Mouse (Mus musculus) kidney, postnatal 10 days (tissue): ENCODE measurements around the gene Thy1.

ENCODE experiments used
- DNase-seq: peaks from one replicate; pipeline ENCODE4 v3.0.0; 2021; ENCODE audit warnings: mixed read lengths

Thy1 gene

GRCm38 (mm10) chr9:44037106-44037505 lies 6.1 kb upstream of the Thy1 start:
- DNase-seq: no peak

DNA sequence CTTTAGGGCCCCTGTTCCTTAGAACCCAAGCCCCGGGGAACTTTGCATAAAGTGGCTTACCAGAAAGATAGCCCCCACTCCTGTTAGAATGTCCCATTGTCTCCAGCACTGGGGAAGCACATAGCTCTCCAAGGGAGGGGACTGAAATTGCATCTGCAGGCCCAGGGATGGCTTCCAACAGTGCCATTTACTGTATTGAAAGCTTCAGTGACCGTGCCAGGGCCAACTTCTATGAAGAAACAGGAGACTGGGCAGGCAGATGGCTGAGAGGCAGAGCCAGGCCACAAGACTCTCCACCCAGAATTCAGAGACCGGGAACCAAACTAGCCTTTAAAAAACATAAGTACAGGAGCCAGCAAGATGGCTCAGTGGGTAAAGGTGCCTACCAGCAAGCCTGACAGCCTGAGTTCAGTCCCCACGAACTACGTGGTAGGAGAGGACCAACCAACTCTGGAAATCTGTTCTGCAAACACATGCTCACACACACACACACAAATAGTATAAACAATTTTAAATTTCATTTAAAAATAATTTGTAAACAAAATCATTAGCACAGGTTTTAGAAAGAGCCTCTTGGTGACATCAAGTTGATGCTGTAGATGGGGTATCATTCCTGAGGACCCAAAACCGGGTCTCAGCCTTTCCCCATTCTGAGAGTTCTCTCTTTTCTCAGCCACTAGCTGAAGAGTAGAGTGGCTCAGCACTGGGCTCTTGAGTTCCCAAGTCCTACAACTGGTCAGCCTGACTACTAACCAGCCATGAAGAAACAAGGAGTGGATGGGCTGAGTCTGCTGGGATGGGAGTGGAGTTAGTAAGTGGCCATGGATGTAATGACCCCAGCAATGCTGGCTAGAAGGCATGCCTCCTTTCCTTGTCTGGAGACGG lies 1.4 kb upstream of the Thy1 start:
- DNase-seq: no peak

DNA sequence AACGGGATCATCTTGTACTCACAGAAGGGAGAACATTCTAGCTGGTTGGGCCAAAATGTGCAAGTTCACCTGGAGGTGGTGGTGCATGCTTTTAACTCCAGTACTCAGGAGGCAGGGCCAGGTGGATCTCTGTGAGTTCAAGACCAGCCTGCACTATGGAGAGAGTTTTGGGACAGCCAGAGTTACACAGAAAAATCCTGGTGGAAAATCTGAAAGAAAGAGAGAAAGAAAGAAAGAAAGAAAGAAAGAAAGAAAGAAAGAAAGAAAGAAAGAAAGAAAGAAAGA lies 846 bp upstream of the Thy1 start:
- no peak for DNase-seq

- DNase-seq: peak; percentile 51
Measured at GRCm38 (mm10) chr9:44043708-44044425, 683 bp downstream of the Thy1 start.

DNA sequence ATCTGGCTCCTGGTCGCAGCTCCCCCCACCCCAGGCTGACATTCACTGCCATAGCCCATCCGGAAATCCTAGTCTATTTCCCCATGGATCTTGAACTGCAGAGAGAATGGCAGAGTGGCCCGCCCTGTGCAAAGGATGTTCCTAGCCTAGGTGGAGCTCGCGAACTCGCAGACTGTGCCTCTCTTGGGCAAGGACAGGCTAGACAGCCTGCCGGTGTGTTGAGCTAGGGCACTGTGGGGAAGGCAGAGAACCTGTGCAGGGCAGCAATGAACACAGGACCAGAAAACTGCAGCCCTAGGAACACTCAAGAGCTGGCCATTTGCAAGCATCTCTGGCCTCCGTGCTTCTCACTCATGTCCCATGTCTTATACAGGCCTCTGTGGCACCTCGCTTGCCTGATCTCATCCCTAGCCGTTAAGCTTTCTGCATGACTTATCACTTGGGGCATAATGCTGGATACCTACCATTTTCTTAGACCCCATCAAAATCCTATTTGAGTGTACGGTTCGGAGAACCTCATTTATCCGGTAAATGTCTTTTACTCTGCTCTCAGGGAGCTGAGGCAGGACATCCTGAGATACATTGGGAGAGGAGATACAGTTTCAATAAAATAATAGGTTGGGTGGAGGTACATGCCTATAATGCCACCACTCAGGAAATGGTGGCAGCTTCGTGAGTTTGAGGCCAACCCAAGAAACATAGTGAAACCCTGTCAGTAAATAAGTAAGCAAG lies 1.4 kb downstream of the Thy1 start:
- no peak for DNase-seq

- DNase-seq: no peak
Measured at GRCm38 (mm10) chr9:44045158-44045883, 2.1 kb downstream of the Thy1 start.

- no peak for DNase-seq
Measured at GRCm38 (mm10) chr9:44045884-44046272, 2.7 kb downstream of the Thy1 start.

DNA sequence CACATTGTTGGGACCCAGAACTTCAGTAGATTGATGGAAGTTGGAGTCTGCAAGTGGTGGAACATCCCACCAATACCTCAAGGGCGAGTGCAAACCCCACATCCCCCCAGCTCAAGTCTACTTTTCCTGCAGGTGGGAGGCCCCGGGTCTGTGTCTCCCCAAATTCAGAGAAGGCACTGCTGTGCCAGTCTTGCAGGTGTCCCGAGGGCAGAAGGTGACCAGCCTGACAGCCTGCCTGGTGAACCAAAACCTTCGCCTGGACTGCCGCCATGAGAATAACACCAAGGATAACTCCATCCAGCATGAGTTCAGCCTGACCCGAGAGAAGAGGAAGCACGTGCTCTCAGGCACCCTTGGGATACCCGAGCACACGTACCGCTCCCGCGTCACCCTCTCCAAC lies 3.2 kb downstream of the Thy1 start:
- DNase-seq: no peak

- DNase-seq: no peak
Measured at GRCm38 (mm10) chr9:44047071-44047470, 3.9 kb downstream of the Thy1 start.

- no peak for DNase-seq
Measured at GRCm38 (mm10) chr9:44047571-44048490, 4.6 kb downstream of the Thy1 start.

GRCm38 (mm10) chr9:44048541-44049380 lies 5.6 kb downstream of the Thy1 start:
- no peak for DNase-seq

- DNase-seq: no peak
Measured at GRCm38 (mm10) chr9:44049381-44050165, 6.4 kb downstream of the Thy1 start.

DNA sequence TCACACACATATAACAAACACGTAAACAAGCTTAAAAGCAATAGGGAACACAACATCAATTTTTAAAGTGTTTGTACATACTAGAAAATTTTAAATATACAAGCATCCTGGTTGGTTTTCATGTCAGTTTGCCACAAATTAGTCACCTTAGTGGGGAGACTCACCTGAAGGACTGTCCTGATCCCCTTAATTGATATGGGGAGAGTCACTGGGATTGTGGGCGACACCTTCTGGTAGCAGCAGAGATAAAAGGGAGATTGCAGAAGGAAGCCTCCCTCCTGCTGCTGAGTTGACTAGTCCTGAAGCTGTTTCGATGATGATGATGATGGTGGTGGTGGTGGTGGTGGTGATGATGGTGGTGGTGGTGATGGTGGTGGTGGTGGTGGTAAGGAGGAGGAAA lies 9.7 kb downstream of the Thy1 start:
- no peak for DNase-seq

DNA sequence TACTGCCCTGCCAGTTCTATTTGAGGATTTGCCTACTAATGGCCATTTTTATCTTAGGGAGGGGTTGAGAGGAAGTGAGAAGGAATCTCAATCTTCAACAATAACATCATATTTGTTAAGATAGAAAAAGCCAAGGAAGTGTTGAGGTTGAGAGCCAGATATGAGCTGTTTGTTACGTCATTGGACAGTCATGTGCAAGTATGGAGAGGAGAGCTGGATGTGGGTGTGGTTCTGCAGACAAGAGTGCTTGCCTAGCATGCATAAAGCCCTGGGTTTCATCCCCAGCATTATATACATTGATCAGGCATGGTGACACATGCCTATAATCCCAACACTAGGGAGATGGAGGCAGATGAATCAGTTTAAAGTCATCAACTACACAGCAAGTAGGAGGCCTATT lies 10.8 kb downstream of the Thy1 start:
- no peak for DNase-seq

DNA sequence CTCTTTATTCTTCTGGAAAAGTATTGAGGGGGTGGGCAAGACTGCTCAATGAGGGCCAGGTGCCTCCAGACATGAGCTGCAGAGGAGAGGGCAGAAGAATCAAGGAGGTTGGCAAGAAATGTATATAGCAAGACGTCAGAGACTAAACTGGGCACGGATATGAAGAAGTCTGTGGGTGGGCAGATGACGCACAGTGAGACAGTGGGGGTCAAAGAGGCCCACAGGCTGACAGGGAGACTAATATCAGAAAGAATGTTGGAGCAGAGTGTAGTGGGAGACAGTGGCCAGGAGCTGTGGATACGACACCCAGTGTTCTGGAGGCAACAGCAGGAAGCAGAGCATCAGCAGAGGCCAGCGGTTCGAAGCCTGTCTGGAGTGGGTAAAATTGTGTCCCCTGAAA lies 15.4 kb downstream of the Thy1 start:
- no peak for DNase-seq

DNA sequence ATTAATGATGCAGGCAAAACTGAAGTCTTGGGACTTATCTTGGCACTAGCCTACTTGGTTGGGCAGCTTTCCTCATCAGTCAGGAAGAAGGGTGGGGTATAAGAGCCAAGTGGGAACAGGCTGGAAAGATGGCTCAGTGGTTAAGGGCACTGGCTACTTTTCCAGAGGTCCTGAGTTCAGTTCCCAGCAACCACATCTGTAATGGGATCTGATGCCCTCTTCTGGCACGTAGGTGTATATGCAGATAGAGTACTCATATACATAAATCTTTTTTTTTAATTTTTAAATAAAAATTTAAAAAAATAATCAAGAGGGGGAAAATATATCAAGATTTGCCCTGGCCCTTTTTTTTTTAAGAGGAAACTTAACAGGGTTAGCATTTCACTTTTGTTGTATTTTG lies 22.0 kb downstream of the Thy1 start:
- no peak for DNase-seq

GRCm38 (mm10) chr9:44066785-44067225 lies 23.6 kb downstream of the Thy1 start, which contains the start of gene Usp2:
Usp2 (plus strand) TSS chr9:44067021.
- DNase-seq: peak; percentile 99

- DNase-seq: no peak
Measured at GRCm38 (mm10) chr9:44067241-44067959, 24.2 kb downstream of the Thy1 start.

- no peak for DNase-seq
Measured at GRCm38 (mm10) chr9:44067960-44068330, 24.8 kb downstream of the Thy1 start.
